8 mouse cellular contexts compared by ENCODE assay signal in the genomic region with DNA sequence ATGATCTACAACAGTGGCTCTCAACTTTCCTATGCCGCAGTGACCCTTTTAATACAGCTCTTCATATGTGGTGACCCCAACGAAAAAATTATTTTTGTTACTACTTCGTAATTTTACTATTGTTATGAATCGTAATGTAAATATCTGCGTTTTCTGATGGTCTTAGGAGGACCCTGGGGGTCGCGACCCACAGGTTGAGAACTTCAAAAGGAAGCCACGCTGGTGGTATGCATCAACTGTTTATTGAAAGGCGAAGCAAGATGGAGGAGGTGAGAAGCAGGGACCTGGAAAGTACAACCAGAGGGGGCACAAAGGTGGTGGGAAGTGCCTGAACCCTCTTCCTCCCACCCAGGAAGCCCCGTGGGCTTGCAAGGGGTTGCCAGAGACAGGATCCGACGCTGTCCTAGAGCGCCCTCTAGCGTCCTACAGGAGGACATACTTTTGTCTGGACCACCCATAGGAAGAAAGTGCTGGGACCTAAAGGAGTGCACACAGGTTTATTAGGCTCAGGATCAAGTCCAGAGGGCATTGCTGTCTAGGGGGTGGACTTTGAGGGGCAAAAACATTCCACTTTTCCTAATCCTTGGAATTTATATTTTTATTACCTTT. TPM values are rescaled to one million over a fixed set of nuclear protein-coding genes. Genes with fewer than 3 reads are reported as not detected.
DNase-seq lines count a peak whose midpoint lies in the region; ATAC-seq and TF ChIP-seq lines count a peak whose summit lies in the region.

No protein-coding gene starts in this region.

- WGBS in heart, embryonic 16.5 days, result 27% methylated on average over 14 of the region's 14 CpGs
- 31% methylated on average over 14 of the region's 14 CpGs for WGBS in midbrain, embryonic 14.5 days

- TF ChIP-seq POLR2A in testis, adult 2 months (IDR thresholded peaks at IDR 0.05; ENCODE audit: control insufficient read depth, low read depth, low read length), result no peak

- no peak overlapping the region for H3K4me3 ChIP-seq in heart, embryonic 16.5 days (ENCODE audit: low read length)
- H3K4me3 ChIP-seq in midbrain, embryonic 14.5 days (replicated peaks; ENCODE audit: low read depth, low read length), result no peak overlapping the region
- H3K4me3 ChIP-seq in testis, adult 2 months (ENCODE audit: control insufficient read depth, low read depth, low read length), result no peak overlapping the region

- H3K4me1 ChIP-seq in heart, embryonic 16.5 days (ENCODE audit: control insufficient read depth, insufficient read depth, low read length), result peaks cover 4% of the 10 kb centered on the region
- no peaks in the 10 kb centered on the region for H3K4me1 ChIP-seq in midbrain, embryonic 14.5 days (ENCODE audit: control insufficient read depth, insufficient read depth, low read length)
- peaks cover 9% of the 10 kb centered on the region for H3K4me1 ChIP-seq in testis, adult 2 months (ENCODE audit: control insufficient read depth, insufficient read depth, low read length)

- peak; percentile 29; the same call in 1 of the 2 replicates for ATAC-seq in heart, embryonic 16.5 days (replicated peaks; ENCODE audit: extremely low read depth, insufficient read depth, low FRiP score)
- ATAC-seq in midbrain, embryonic 14.5 days (ENCODE audit: low FRiP score, low TSS enrichment), result no peak

- intact Hi-C loops in left cerebral cortex, postnatal 25 days (cut with DNase I), result loop anchor here (5.0 to 10.0 kb wide), 2 partner anchors 256 to 344 kb away; no protein-coding TSS in a partner anchor

- H3K27ac ChIP-seq in heart, embryonic 16.5 days (ENCODE audit: low read length), result no peak overlapping the region
- H3K27ac ChIP-seq in midbrain, embryonic 14.5 days (replicated peaks; ENCODE audit: low read depth, low read length), result no peak overlapping the region
- H3K27ac ChIP-seq in testis, adult 2 months (ENCODE audit: control insufficient read depth, insufficient read depth, low read depth, low read length), result no peak overlapping the region

- no peaks in the 10 kb centered on the region for H3K27me3 ChIP-seq in heart, embryonic 16.5 days (ENCODE audit: control insufficient read depth, insufficient read depth, low read length)
- H3K27me3 ChIP-seq in midbrain, embryonic 14.5 days (ENCODE audit: control insufficient read depth, insufficient read depth, low read length), result no peaks in the 10 kb centered on the region
- no peaks in the 10 kb centered on the region for H3K27me3 ChIP-seq in testis, adult 2 months (ENCODE audit: control insufficient read depth, insufficient read depth, low read length)

- H3K9ac ChIP-seq in heart, embryonic 16.5 days (ENCODE audit: low read length), result no peak overlapping the region
- no peak overlapping the region for H3K9ac ChIP-seq in midbrain, embryonic 14.5 days (replicated peaks; ENCODE audit: low read length)

- DNase-seq in kidney, adult 18-20 months, result peak; percentile 57
- DNase-seq in kidney, adult 11 months, result no peak
- peak; percentile 65 for DNase-seq in adipocyte (ENCODE audit: low spot score)
- peak; percentile 77 for DNase-seq in embryo, embryonic 11 days
- DNase-seq in left cerebral cortex, postnatal 25 days (ENCODE audit: low spot score in 2 of 2), result peak; percentile 48 to 58
- peak; percentile 85 for DNase-seq in midbrain, embryonic 14.5 days

- TF ChIP-seq CTCF in testis, adult 2 months (IDR thresholded peaks at IDR 0.05; ENCODE audit: control insufficient read depth, insufficient read depth, insufficient replicate concordance, low read depth, low read length), result peak; percentile 98

- no peaks in the 10 kb centered on the region for H3K36me3 ChIP-seq in heart, embryonic 16.5 days (ENCODE audit: control insufficient read depth, insufficient read depth)
- H3K36me3 ChIP-seq in midbrain, embryonic 14.5 days (ENCODE audit: control insufficient read depth, insufficient read depth, low read length), result no peaks in the 10 kb centered on the region
- H3K36me3 ChIP-seq in testis, adult 2 months (ENCODE audit: control insufficient read depth, insufficient read depth, low read length), result no peaks in the 10 kb centered on the region

- H3K9me3 ChIP-seq in heart, embryonic 16.5 days (replicated peaks; ENCODE audit: control insufficient read depth, low read length), result no peaks in the 10 kb centered on the region
- no peaks in the 10 kb centered on the region for H3K9me3 ChIP-seq in midbrain, embryonic 14.5 days (ENCODE audit: control insufficient read depth, low read length)

- H3K4me2 ChIP-seq in heart, embryonic 16.5 days (ENCODE audit: low read depth, low read length), result peak overlapping the region; percentile 24; the same call in 1 of the 2 replicates
- no peak overlapping the region for H3K4me2 ChIP-seq in midbrain, embryonic 14.5 days (ENCODE audit: low read length)

RNA-seq across cellular contexts. Expression of a gene that starts 7.8 kb away (rescaled TPM):
- polyA plus RNA-seq in heart, embryonic 16.5 days (2015; fragmentation: Nextera tagmentation; extraction: Ambion mirVana), result 1.2 and 1.3 TPM in 2 replicates
- 10 to 100 TPM; 73.5 to 90.0 TPM for total RNA-seq in left cerebral cortex, postnatal 25 days (2021)
- 40.1 and 49.0 TPM in 2 replicates for polyA plus RNA-seq in midbrain, embryonic 14.5 days (2014; fragmentation: Nextera tagmentation; extraction: Ambion mirVana)
- polyA plus RNA-seq in testis, adult 2 months (2012; rRNA removed), result 0.85 and 0.97 TPM in 2 replicates

RNA-seq across cellular contexts. Expression of a gene that starts 24.8 kb away (rescaled TPM):
- polyA plus RNA-seq in heart, embryonic 16.5 days (2015; fragmentation: Nextera tagmentation; extraction: Ambion mirVana), result 3.3 and 3.8 TPM in 2 replicates
- under 1 TPM; 0.66 to 0.76 TPM for total RNA-seq in left cerebral cortex, postnatal 25 days (2021)
- 0.62 and 1.2 TPM in 2 replicates for polyA plus RNA-seq in midbrain, embryonic 14.5 days (2014; fragmentation: Nextera tagmentation; extraction: Ambion mirVana)
- polyA plus RNA-seq in testis, adult 2 months (2012; rRNA removed), result 0.16 and 0.26 TPM in 2 replicates

RNA-seq across cellular contexts. Expression of a gene that starts 29.2 kb away (rescaled TPM):
- polyA plus RNA-seq in heart, embryonic 16.5 days (2015; fragmentation: Nextera tagmentation; extraction: Ambion mirVana), result 5.4 and 7.3 TPM in 2 replicates
- total RNA-seq in left cerebral cortex, postnatal 25 days (2021), result 10 to 100 TPM; 14.0 to 15.6 TPM
- 21.9 and 25.4 TPM in 2 replicates for polyA plus RNA-seq in midbrain, embryonic 14.5 days (2014; fragmentation: Nextera tagmentation; extraction: Ambion mirVana)
- polyA plus RNA-seq in testis, adult 2 months (2012; rRNA removed), result 5.9 and 6.2 TPM in 2 replicates

RNA-seq across cellular contexts. Expression of a gene that starts 36.2 kb away (rescaled TPM):
- polyA plus RNA-seq in heart, embryonic 16.5 days (2015; fragmentation: Nextera tagmentation; extraction: Ambion mirVana), result 78.3 and 82.4 TPM in 2 replicates
- total RNA-seq in left cerebral cortex, postnatal 25 days (2021), result 100 to 1,000 TPM; 101 to 117 TPM
- polyA plus RNA-seq in midbrain, embryonic 14.5 days (2014; fragmentation: Nextera tagmentation; extraction: Ambion mirVana), result 108 and 109 TPM in 2 replicates
- polyA plus RNA-seq in testis, adult 2 months (2012; rRNA removed), result 72.2 and 76.2 TPM in 2 replicates

RNA-seq across cellular contexts. Expression of a gene that starts 46.2 kb away (rescaled TPM):
- 24.3 and 26.0 TPM in 2 replicates for polyA plus RNA-seq in heart, embryonic 16.5 days (2015; fragmentation: Nextera tagmentation; extraction: Ambion mirVana)
- total RNA-seq in left cerebral cortex, postnatal 25 days (2021), result 1 to 10 TPM; 9.5 to 9.9 TPM
- polyA plus RNA-seq in midbrain, embryonic 14.5 days (2014; fragmentation: Nextera tagmentation; extraction: Ambion mirVana), result 18.0 and 19.3 TPM in 2 replicates
- 2.5 and 2.8 TPM in 2 replicates for polyA plus RNA-seq in testis, adult 2 months (2012; rRNA removed)

Comparison
In these comparisons a context has a peak if more than half of its experiments do, and no peak if none do; other contexts are left out.
1. RNA of a gene that starts 7.8 kb away (polyA plus RNA-seq): 40.1 to 49.0 TPM in midbrain, embryonic 14.5 days; 1.2 to 1.3 TPM in heart, embryonic 16.5 days and 0.85 to 0.97 TPM in testis, adult 2 months; every median in the first group is over 10 times any median in the second.